Mouse (Mus musculus) kidney, postnatal 0 days (tissue): Measurements from ENCODE around the gene Art4. TPM values are rescaled to one million over a fixed set of nuclear protein-coding genes. Genes with fewer than 3 reads are reported as not detected.
"Not testable (repeated sequence)": the region's sequence is repeated elsewhere in the genome, so short reads cannot be mapped to it uniquely, and the experiment has no call there.

Source experiments
- ATAC-seq: fragments of 200-750 bp; cut with Nextera tagmentation; replicated peaks from 2 replicates; pipeline ENCODE4 v1.8.0; 2017; ENCODE audit warnings: low read depth, moderate number of reproducible peaks, moderate TSS enrichment, moderate library complexity; ENCODE audit not compliant: low FRiP score
- DNase-seq: peaks from one replicate; pipeline ENCODE4 v3.0.0-alpha.2; 2016; ENCODE audit warnings: low spot score
- H3K27ac ChIP-seq: fragments of 300-500 bp; sonication (generic); 2 replicates; pipeline ENCODE4 v1.5.1; 2014; ENCODE audit warnings: mild to moderate bottlenecking
- H3K27me3 ChIP-seq: fragments of 300-500 bp; sonication (generic); 2 replicates; pipeline ENCODE4 v1.6.1; 2014; ENCODE audit warnings: low read length, mixed read lengths; ENCODE audit not compliant: insufficient read depth
- H3K36me3 ChIP-seq: fragments of 300-500 bp; sonication (generic); 2 replicates; pipeline ENCODE4 v1.6.1; 2014; ENCODE audit warnings: low read length, mixed read lengths; ENCODE audit not compliant: insufficient read depth
- H3K4me1 ChIP-seq: fragments of 300-500 bp; sonication (generic); replicated peaks from 2 replicates; pipeline ENCODE4 v1.6.1; 2014; ENCODE audit warnings: antibody characterized with exemption, low read length, mixed read lengths; ENCODE audit not compliant: insufficient read depth
- H3K4me2 ChIP-seq: fragments of 300-500 bp; sonication (generic); 2 replicates; pipeline ENCODE4 v1.6.1; 2014; ENCODE audit warnings: mild to moderate bottlenecking, low read length, moderate library complexity, mixed read lengths
- H3K4me3 ChIP-seq: fragments of 300-500 bp; sonication (generic); replicated peaks from 2 replicates; pipeline ENCODE4 v1.5.1; 2014; ENCODE audit warnings: low read depth, low read length
- H3K9ac ChIP-seq: fragments of 300-500 bp; sonication (generic); 2 replicates; pipeline ENCODE4 v1.6.1; 2014; ENCODE audit warnings: low read depth, low read length
- H3K9me3 ChIP-seq: fragments of 300-500 bp; sonication (generic); replicated peaks from 2 replicates; pipeline ENCODE4 v1.6.1; 2016; ENCODE audit warnings: low read length, inconsistent platforms, mixed read lengths
- CTCF ChIP-seq: IDR thresholded peaks from 2 replicates; pipeline ENCODE4 v1.5.1; 2016; ENCODE audit warnings: antibody characterized with exemption, low read depth, mild to moderate bottlenecking, moderate library complexity
- WGBS: fragments of 180-500 bp; shearing (Covaris S2); extraction: QIAGEN DNeasy Blood & Tissue Kit; methylation state at CpG from one replicate; pipeline ENCODE4 v1.1.7; 2014; 5-methylcytosine and 5-hydroxymethylcytosine counted together
- polyA plus RNA-seq: library from polyadenylated mRNA; unstranded; fragments of >200 nt; fragmentation: Nextera tagmentation; extraction: Ambion mirVana; gene quantifications from 2 replicates; pipeline ENCODE4 v1.2.1, GENCODE M21; 2015

The Art4 gene
- polyA plus RNA-seq, 1 experiment from 2014 or later, result 7.4 TPM

- Histone ChIP-seq H3K27ac (no peak overlapping the region), H3K27me3 (no peaks in the 10 kb centered on the region), H3K9ac (no peak overlapping the region), H3K4me3 (no peak overlapping the region), H3K4me2 (no peak overlapping the region), H3K36me3 (no peaks in the 10 kb centered on the region), H3K9me3 (no peaks in the 10 kb centered on the region), H3K4me1 (no peaks in the 10 kb centered on the region)
- no peak for TF ChIP-seq CTCF
- ATAC-seq (no peak), DNase-seq (no peak)
- WGBS, result 86% methylated on average over 6 of the region's 6 CpGs
Measured at GRCm38 (mm10) chr6:136889554-136889953, 32.0 kb upstream of the Art4 start.

- Histone ChIP-seq H3K27ac (no peak overlapping the region), H3K4me2 (no peak overlapping the region), H3K9ac (no peak overlapping the region), H3K9me3 (no peaks in the 10 kb centered on the region), H3K4me1 (no peaks in the 10 kb centered on the region), H3K36me3 (no peaks in the 10 kb centered on the region), H3K4me3 (no peak overlapping the region), H3K27me3 (no peaks in the 10 kb centered on the region)
- TF ChIP-seq CTCF, result no peak
- ATAC-seq (no peak), DNase-seq (no peak)
- 89% methylated on average over 6 of the region's 6 CpGs for WGBS
Measured at GRCm38 (mm10) chr6:136889067-136889466, 31.5 kb upstream of the Art4 start.

GRCm38 (mm10) chr6:136887854-136888253, 30.3 kb upstream of the Art4 start:
- Histone ChIP-seq H3K4me1 (no peaks in the 10 kb centered on the region), H3K9ac (no peak overlapping the region), H3K9me3 (no peaks in the 10 kb centered on the region), H3K27ac (peak overlapping the region; percentile 63; the same call in 1 of the 2 replicates), H3K27me3 (no peaks in the 10 kb centered on the region), H3K4me3 (no peak overlapping the region), H3K36me3 (no peaks in the 10 kb centered on the region), H3K4me2 (no peak overlapping the region)
- peak; percentile 83 for DNase-seq
- TF ChIP-seq CTCF, result no peak
- 36% methylated on average over 9 of the region's 9 CpGs for WGBS
- ATAC-seq, result peak; percentile 43; the same call in 1 of the 2 replicates

- WGBS, result 28% methylated on average over 1 of the region's 1 CpGs
- ATAC-seq, result not testable (repeated sequence)
Measured at GRCm38 (mm10) chr6:136884766-136885165, 27.2 kb upstream of the Art4 start.

GRCm38 (mm10) chr6:136883961-136884360, 26.4 kb upstream of the Art4 start:
- H3K4me2 ChIP-seq, result no peak overlapping the region
- no peaks in the 10 kb centered on the region for H3K4me1 ChIP-seq
- H3K27ac ChIP-seq, result no peak overlapping the region
- H3K27me3 ChIP-seq, result no peaks in the 10 kb centered on the region
- no peaks in the 10 kb centered on the region for H3K9me3 ChIP-seq
- TF ChIP-seq CTCF, result no peak
- no peaks in the 10 kb centered on the region for H3K36me3 ChIP-seq
- no peak overlapping the region for H3K9ac ChIP-seq
- no peak; the same call in 1 of the 2 replicates for ATAC-seq
- 92% methylated on average over 6 of the region's 6 CpGs for WGBS
- H3K4me3 ChIP-seq, result no peak overlapping the region
- DNase-seq, result no peak

More at GRCm38 (mm10) chr6:136884766-136885165, 27.2 kb upstream of the Art4 start:
- not testable (repeated sequence) for H3K9me3 ChIP-seq, H3K4me2 ChIP-seq, H3K36me3 ChIP-seq, H3K4me3 ChIP-seq, H3K4me1 ChIP-seq, H3K27me3 ChIP-seq, H3K27ac ChIP-seq, H3K9ac ChIP-seq
- peak; percentile 53 for DNase-seq

GRCm38 (mm10) chr6:136883431-136883915, 25.9 kb upstream of the Art4 start:
- H3K27me3 ChIP-seq, result no peaks in the 10 kb centered on the region
- no peak overlapping the region for H3K4me3 ChIP-seq
- DNase-seq (no peak), ATAC-seq (no peak; the same call in 1 of the 2 replicates)
- H3K4me2 ChIP-seq, result no peak overlapping the region
- H3K9ac ChIP-seq, result no peak overlapping the region
- no peaks in the 10 kb centered on the region for H3K36me3 ChIP-seq
- no peak overlapping the region for H3K27ac ChIP-seq
- 72% methylated on average over 3 of the region's 3 CpGs for WGBS
- no peaks in the 10 kb centered on the region for H3K4me1 ChIP-seq
- TF ChIP-seq CTCF, result no peak
- no peaks in the 10 kb centered on the region for H3K9me3 ChIP-seq

GRCm38 (mm10) chr6:136881678-136882077, 24.1 kb upstream of the Art4 start:
- Histone ChIP-seq H3K9ac (no peak overlapping the region), H3K4me2 (no peak overlapping the region), H3K36me3 (no peaks in the 10 kb centered on the region), H3K27me3 (no peaks in the 10 kb centered on the region), H3K27ac (no peak overlapping the region), H3K4me1 (no peaks in the 10 kb centered on the region), H3K4me3 (no peak overlapping the region), H3K9me3 (no peaks in the 10 kb centered on the region)
- WGBS, result 45% methylated on average over 8 of the region's 8 CpGs
- DNase-seq (no peak), ATAC-seq (no peak)
- no peak for TF ChIP-seq CTCF
